Mouse (Mus musculus) stomach, postnatal 0 days (tissue): ENCODE measurements around the gene Eif2b5.

Source experiments
- CTCF ChIP-seq: IDR thresholded peaks from 2 replicates; pipeline ENCODE4 v1.5.1; 2016; ENCODE audit warnings: antibody characterized with exemption, low read depth, mild to moderate bottlenecking, moderate library complexity
- EP300 ChIP-seq: optimal IDR thresholded peaks from 2 replicates; pipeline ENCODE3; 2016; ENCODE audit warnings: antibody characterized with exemption

- TF ChIP-seq CTCF (no peak), EP300 (no peak)
Measured at GRCm38 (mm10) chr16:20534617-20535295, 36.1 kb downstream of the Eif2b5 start.
